Mouse (Mus musculus): ENCODE results near the gene Adam11. TPM values are rescaled to one million over a fixed set of nuclear protein-coding genes. Genes with fewer than 3 reads are reported as not detected.

Gene Adam11
- polyA plus RNA-seq, 2 experiments: 0.06 to 0.30 TPM

- 50% methylated on average over 8 of the region's 8 CpGs for WGBS (ENCODE audit: insufficient replicate concordance)
- H3K4me1 ChIP-seq (replicated peaks; ENCODE audit: control insufficient read depth in 2 of 2, insufficient read depth in 2 of 2, low read length in 1 of 2): no peaks in the 10 kb centered on the region
- no peak for DNase-seq (ENCODE audit: low read depth in 3 of 3, low spot score in 3 of 3)
- H3K9ac ChIP-seq (replicated peaks): no peak overlapping the region
- no peaks in the 10 kb centered on the region for H3K9me3 ChIP-seq (ENCODE audit: control insufficient read depth, low read length)
- H3K4me2 ChIP-seq (ENCODE audit: low read depth): no peak overlapping the region
- no peaks in the 10 kb centered on the region for H3K36me3 ChIP-seq (replicated peaks; ENCODE audit: control insufficient read depth, insufficient read depth, low read depth)
- ATAC-seq (ENCODE audit: insufficient read depth): no peak
- H3K4me3 ChIP-seq (ENCODE audit: insufficient read depth in 1 of 2, low read depth in 2 of 2, low read length in 2 of 2): no peak overlapping the region
- no peak for TF ChIP-seq CTCF (IDR thresholded peaks at IDR 0.05; ENCODE audit: low read depth)
- no peak overlapping the region for H3K27ac ChIP-seq
- no peaks in the 10 kb centered on the region for H3K27me3 ChIP-seq (ENCODE audit: control insufficient read depth, insufficient read depth, low read length)
Measured at GRCm38 (mm10) chr11:102794157-102794556, 32.9 kb downstream of the Adam11 start.

- Histone ChIP-seq H3K36me3 (replicated peaks; ENCODE audit: control insufficient read depth, insufficient read depth, low read depth) (no peaks in the 10 kb centered on the region), H3K4me2 (ENCODE audit: low read depth) (no peak overlapping the region), H3K27me3 (ENCODE audit: control insufficient read depth, insufficient read depth, low read length) (no peaks in the 10 kb centered on the region), H3K9me3 (ENCODE audit: control insufficient read depth, low read length) (no peaks in the 10 kb centered on the region), H3K9ac (replicated peaks) (no peak overlapping the region), H3K4me1 (replicated peaks; ENCODE audit: control insufficient read depth in 2 of 2, insufficient read depth in 2 of 2, low read length in 1 of 2) (no peaks in the 10 kb centered on the region), H3K4me3 (ENCODE audit: insufficient read depth in 1 of 2, low read depth in 2 of 2, low read length in 2 of 2) (no peak overlapping the region), H3K27ac (no peak overlapping the region)
- DNase-seq (ENCODE audit: low read depth in 3 of 3, low spot score in 3 of 3) (no peak), ATAC-seq (ENCODE audit: insufficient read depth) (no peak)
- TF ChIP-seq CTCF (IDR thresholded peaks at IDR 0.05; ENCODE audit: low read depth) (no peak), EP300 (IDR thresholded peaks at IDR 0.05; ENCODE audit: low read depth) (no peak)
- WGBS (ENCODE audit: insufficient replicate concordance): 67% methylated on average over 5 of the region's 5 CpGs
Measured at GRCm38 (mm10) chr11:102803453-102803852, 42.2 kb downstream of the Adam11 start.

- Histone ChIP-seq H3K4me3 (ENCODE audit: insufficient read depth in 1 of 2, low read depth in 2 of 2, low read length in 2 of 2) (no peak overlapping the region), H3K9me3 (ENCODE audit: control insufficient read depth, low read length) (no peaks in the 10 kb centered on the region), H3K27ac (no peak overlapping the region), H3K36me3 (replicated peaks; ENCODE audit: control insufficient read depth, insufficient read depth, low read depth) (no peaks in the 10 kb centered on the region), H3K9ac (replicated peaks) (no peak overlapping the region), H3K4me1 (replicated peaks; ENCODE audit: control insufficient read depth in 2 of 2, insufficient read depth in 2 of 2, low read length in 1 of 2) (no peaks in the 10 kb centered on the region), H3K4me2 (ENCODE audit: low read depth) (no peak overlapping the region), H3K27me3 (ENCODE audit: control insufficient read depth, insufficient read depth, low read length) (no peaks in the 10 kb centered on the region)
- no peak for DNase-seq (ENCODE audit: low read depth in 3 of 3, low spot score in 3 of 3)
- TF ChIP-seq CTCF (IDR thresholded peaks at IDR 0.05; ENCODE audit: low read depth) (no peak), EP300 (IDR thresholded peaks at IDR 0.05; ENCODE audit: low read depth) (no peak)
- WGBS (ENCODE audit: insufficient replicate concordance): 23% methylated on average over 5 of the region's 5 CpGs
- ATAC-seq (ENCODE audit: insufficient read depth): no peak
Measured at GRCm38 (mm10) chr11:102808246-102808645, 47.0 kb downstream of the Adam11 start.

GRCm38 (mm10) chr11:102810721-102811485 is 49.7 kb downstream of the Adam11 start:
- Histone ChIP-seq H3K9ac (replicated peaks) (no peak overlapping the region), H3K4me1 (replicated peaks; ENCODE audit: control insufficient read depth in 2 of 2, insufficient read depth in 2 of 2, low read length in 1 of 2) (no peaks in the 10 kb centered on the region), H3K27ac (no peak overlapping the region), H3K4me3 (ENCODE audit: insufficient read depth in 1 of 2, low read depth in 2 of 2, low read length in 2 of 2) (no peak overlapping the region), H3K9me3 (ENCODE audit: control insufficient read depth, low read length) (no peaks in the 10 kb centered on the region), H3K4me2 (ENCODE audit: low read depth) (no peak overlapping the region), H3K27me3 (ENCODE audit: control insufficient read depth, insufficient read depth, low read length) (peaks cover 2% of the 10 kb centered on the region), H3K36me3 (replicated peaks; ENCODE audit: control insufficient read depth, insufficient read depth, low read depth) (no peaks in the 10 kb centered on the region)
- TF ChIP-seq EP300 (IDR thresholded peaks at IDR 0.05; ENCODE audit: low read depth): no peak
- TF ChIP-seq CTCF (IDR thresholded peaks at IDR 0.05; ENCODE audit: low read depth): no peak
- no peak for ATAC-seq (ENCODE audit: insufficient read depth)
- WGBS (ENCODE audit: insufficient replicate concordance): 61% methylated on average over 4 of the region's 4 CpGs
- no peak for DNase-seq (ENCODE audit: low read depth in 3 of 3, low spot score in 3 of 3)

DNA sequence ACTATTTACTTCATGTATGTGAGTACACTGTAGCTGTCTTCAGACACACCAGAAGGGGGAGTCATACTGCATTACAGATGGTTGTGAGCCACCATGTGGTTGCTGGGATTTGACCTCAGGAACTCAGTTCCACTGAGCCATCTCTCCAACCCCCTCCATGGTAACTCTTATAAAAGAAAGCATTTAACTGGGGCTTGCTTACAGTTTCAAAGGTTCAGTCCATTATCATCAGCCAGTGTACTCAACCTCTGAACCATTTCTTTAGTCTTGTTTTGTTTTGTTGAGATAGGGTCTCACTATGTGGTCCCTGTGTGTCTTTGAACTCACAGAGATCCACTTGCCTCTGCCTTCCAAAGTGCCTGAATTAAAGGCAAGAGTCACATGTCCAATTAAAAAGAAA is 53.6 kb downstream of the Adam11 start:
- Histone ChIP-seq H3K36me3 (replicated peaks; ENCODE audit: control insufficient read depth, insufficient read depth, low read depth) (no peaks in the 10 kb centered on the region), H3K4me2 (ENCODE audit: low read depth) (no peak overlapping the region), H3K27ac (no peak overlapping the region), H3K4me3 (ENCODE audit: insufficient read depth in 1 of 2, low read depth in 2 of 2, low read length in 2 of 2) (no peak overlapping the region), H3K9ac (replicated peaks) (no peak overlapping the region), H3K4me1 (replicated peaks; ENCODE audit: control insufficient read depth in 2 of 2, insufficient read depth in 2 of 2, low read length in 1 of 2) (no peaks in the 10 kb centered on the region), H3K9me3 (ENCODE audit: control insufficient read depth, low read length) (no peaks in the 10 kb centered on the region), H3K27me3 (ENCODE audit: control insufficient read depth, insufficient read depth, low read length) (peaks cover 42% of the 10 kb centered on the region)
- ATAC-seq (ENCODE audit: insufficient read depth): no peak
- DNase-seq (ENCODE audit: low read depth in 3 of 3, low spot score in 3 of 3): no peak
- TF ChIP-seq EP300 (IDR thresholded peaks at IDR 0.05; ENCODE audit: low read depth) (no peak), CTCF (IDR thresholded peaks at IDR 0.05; ENCODE audit: low read depth) (no peak)
